Mouse (Mus musculus): ENCODE data around the gene Slc31a1.
A peak's percentile ranks its signal among the peaks of the same experiment; 100 is the strongest.

The Slc31a1 gene

GRCm38 (mm10) chr4:62362437-62362836 is 1.9 kb downstream of the Slc31a1 start:
- no peak for DNase-seq (ENCODE audit: low read depth, low spot score)

- no peak for DNase-seq (ENCODE audit: low read depth, low spot score)
Measured at GRCm38 (mm10) chr4:62364299-62364698, 3.8 kb downstream of the Slc31a1 start.

- no peak for DNase-seq (ENCODE audit: low read depth, low spot score)
Measured at GRCm38 (mm10) chr4:62366291-62366690, 5.8 kb downstream of the Slc31a1 start.

- no peak for DNase-seq (ENCODE audit: low read depth, low spot score)
Measured at GRCm38 (mm10) chr4:62367586-62367985, 7.1 kb downstream of the Slc31a1 start.

GRCm38 (mm10) chr4:62369091-62369490 is 8.6 kb downstream of the Slc31a1 start:
- no peak for DNase-seq (ENCODE audit: low read depth, low spot score)

- no peak for DNase-seq (ENCODE audit: low read depth, low spot score)
Measured at GRCm38 (mm10) chr4:62372410-62372809, 11.9 kb downstream of the Slc31a1 start.

- no peak for DNase-seq (ENCODE audit: low read depth, low spot score)
Measured at GRCm38 (mm10) chr4:62372818-62373520, 12.4 kb downstream of the Slc31a1 start.

- no peak for DNase-seq (ENCODE audit: low read depth, low spot score)
Measured at GRCm38 (mm10) chr4:62373668-62374067, 13.1 kb downstream of the Slc31a1 start.

GRCm38 (mm10) chr4:62374342-62374741 is 13.8 kb downstream of the Slc31a1 start:
- DNase-seq (ENCODE audit: low read depth, low spot score) = no peak

GRCm38 (mm10) chr4:62376123-62376522 is 15.6 kb downstream of the Slc31a1 start:
- no peak for DNase-seq (ENCODE audit: low read depth, low spot score)

- DNase-seq (ENCODE audit: low read depth, low spot score) = no peak
Measured at GRCm38 (mm10) chr4:62379724-62380381, 19.3 kb downstream of the Slc31a1 start.

GRCm38 (mm10) chr4:62383207-62383606 is 22.7 kb downstream of the Slc31a1 start:
- no peak for DNase-seq (ENCODE audit: low read depth, low spot score)

GRCm38 (mm10) chr4:62383752-62384151 is 23.2 kb downstream of the Slc31a1 start:
- peak; percentile 25 for DNase-seq (ENCODE audit: low read depth, low spot score)

- DNase-seq (ENCODE audit: low read depth, low spot score) = no peak
Measured at GRCm38 (mm10) chr4:62384159-62384558, 23.6 kb downstream of the Slc31a1 start.

GRCm38 (mm10) chr4:62385439-62385838 is 24.9 kb downstream of the Slc31a1 start:
- DNase-seq (ENCODE audit: low read depth, low spot score) = no peak

- DNase-seq (ENCODE audit: low read depth, low spot score) = no peak
Measured at GRCm38 (mm10) chr4:62389592-62390512, 29.3 kb downstream of the Slc31a1 start.

- DNase-seq (ENCODE audit: low read depth, low spot score) = no peak
Measured at GRCm38 (mm10) chr4:62391892-62392291, 31.4 kb downstream of the Slc31a1 start.

- DNase-seq (ENCODE audit: low read depth, low spot score) = no peak
Measured at GRCm38 (mm10) chr4:62393459-62393858, 32.9 kb downstream of the Slc31a1 start.

GRCm38 (mm10) chr4:62395806-62396205 is 35.3 kb downstream of the Slc31a1 start:
- DNase-seq (ENCODE audit: low read depth, low spot score) = no peak

GRCm38 (mm10) chr4:62397616-62398365 is 37.3 kb downstream of the Slc31a1 start:
- no peak for DNase-seq (ENCODE audit: low read depth, low spot score)

GRCm38 (mm10) chr4:62398956-62399355 is 38.4 kb downstream of the Slc31a1 start:
- no peak for DNase-seq (ENCODE audit: low read depth, low spot score)
